Mouse (Mus musculus): ENCODE data around the gene Sstr2. TPM values are rescaled to one million over a fixed set of nuclear protein-coding genes. Genes with fewer than 3 reads are reported as not detected.

Gene Sstr2
- polyA plus RNA-seq, 1 experiment from 2014 or later: 75.2 TPM

DNA sequence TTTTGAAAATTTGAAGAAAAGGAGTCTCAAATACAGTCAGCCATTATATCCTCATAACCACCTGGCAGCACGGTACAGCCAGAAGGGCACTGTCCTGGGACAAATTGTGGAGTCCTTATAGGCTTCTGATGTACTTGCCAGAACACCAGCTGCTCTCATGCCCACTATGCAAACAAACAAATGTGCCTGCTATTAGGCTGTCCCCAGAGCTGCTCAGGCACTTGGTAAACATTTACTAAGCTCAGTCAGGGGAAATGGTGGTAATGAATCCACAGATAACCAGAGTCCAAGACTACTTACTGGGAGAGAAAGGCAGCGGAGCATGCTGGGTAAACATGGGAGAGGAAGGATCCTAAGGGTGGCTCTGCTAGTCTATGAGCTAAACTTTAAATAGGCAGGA is 48.0 kb downstream of the Sstr2 start:
- Histone ChIP-seq H3K27me3 (replicated peaks; ENCODE audit: control insufficient read depth, insufficient read depth, low read length) (no peaks in the 10 kb centered on the region), H3K36me3 (ENCODE audit: control insufficient read depth, insufficient read depth, low read length) (peaks cover 51% of the 10 kb centered on the region), H3K9me3 (replicated peaks; ENCODE audit: control insufficient read depth, low read length) (no peaks in the 10 kb centered on the region), H3K4me3 (ENCODE audit: low read depth, low read length) (no peak overlapping the region), H3K4me2 (ENCODE audit: low read length) (no peak overlapping the region), H3K4me1 (ENCODE audit: control insufficient read depth, insufficient read depth, low read length) (no peaks in the 10 kb centered on the region; the same call in 1 of the 2 replicates), H3K27ac (ENCODE audit: low read depth, low read length) (no peak overlapping the region), H3K9ac (ENCODE audit: low read length) (no peak overlapping the region)
- no peak for ATAC-seq
- peak; percentile 43 for DNase-seq (ENCODE audit: low spot score)
- 69% methylated on average over 2 of the region's 2 CpGs for WGBS

DNA sequence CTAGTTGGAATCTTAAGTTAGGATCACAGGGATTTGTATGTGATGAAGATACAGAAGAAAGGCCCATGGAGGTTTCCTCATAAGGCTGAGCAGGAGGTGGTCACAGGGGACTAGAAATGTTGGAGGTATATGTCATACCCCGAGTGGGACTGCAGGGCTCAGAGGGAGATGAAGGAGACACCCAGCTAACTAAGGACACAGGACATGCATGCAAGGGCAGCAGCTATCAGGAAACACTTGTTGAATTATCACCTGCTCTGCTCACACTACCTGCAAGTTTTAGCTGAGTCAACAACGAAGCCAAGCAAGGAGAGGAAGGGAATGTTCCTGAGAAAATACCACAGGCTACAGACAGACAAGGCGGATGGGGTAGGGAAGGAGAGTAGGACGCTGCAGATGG is 48.6 kb downstream of the Sstr2 start:
- 87% methylated on average over 4 of the region's 4 CpGs for WGBS
- Histone ChIP-seq H3K36me3 (ENCODE audit: control insufficient read depth, insufficient read depth, low read length) (peaks cover 46% of the 10 kb centered on the region), H3K27ac (ENCODE audit: low read depth, low read length) (no peak overlapping the region)

DNA sequence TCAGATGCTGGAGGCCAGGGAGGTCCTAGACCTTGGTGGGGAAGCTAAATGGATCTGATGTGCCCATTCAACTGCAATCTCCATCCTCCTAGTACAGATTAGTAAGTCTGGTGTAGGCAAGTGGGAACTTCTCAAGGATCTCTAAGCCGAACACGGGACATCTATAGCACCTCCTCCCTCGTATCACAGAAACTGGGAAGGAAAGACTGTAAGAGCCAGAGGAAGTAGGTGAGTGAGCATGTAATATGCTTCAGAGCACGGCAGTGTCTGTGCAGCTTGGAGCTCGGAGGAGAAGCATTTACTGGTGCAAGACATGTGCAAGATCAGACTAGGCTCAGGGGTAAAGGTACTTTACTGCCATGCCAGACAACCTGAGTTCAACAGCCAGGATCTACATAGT is 49.7 kb downstream of the Sstr2 start:
- Histone ChIP-seq H3K27me3 (replicated peaks; ENCODE audit: control insufficient read depth, insufficient read depth, low read length) (no peaks in the 10 kb centered on the region), H3K4me1 (ENCODE audit: control insufficient read depth, insufficient read depth, low read length) (no peaks in the 10 kb centered on the region; the same call in 1 of the 2 replicates), H3K4me3 (ENCODE audit: low read depth, low read length) (no peak overlapping the region), H3K36me3 (ENCODE audit: control insufficient read depth, insufficient read depth, low read length) (peaks cover 43% of the 10 kb centered on the region), H3K27ac (ENCODE audit: low read depth, low read length) (no peak overlapping the region), H3K9me3 (replicated peaks; ENCODE audit: control insufficient read depth, low read length) (no peaks in the 10 kb centered on the region), H3K4me2 (ENCODE audit: low read length) (no peak overlapping the region), H3K9ac (ENCODE audit: low read length) (no peak overlapping the region)
- DNase-seq (ENCODE audit: low spot score) (no peak), ATAC-seq (no peak)
- 93% methylated on average over 5 of the region's 5 CpGs for WGBS

More for the DNA sequence above, 48.6 kb downstream of the Sstr2 start:
- no peaks in the 10 kb centered on the region for H3K27me3 ChIP-seq (replicated peaks; ENCODE audit: control insufficient read depth, insufficient read depth, low read length)
- no peak for DNase-seq (ENCODE audit: low spot score)
- no peaks in the 10 kb centered on the region; the same call in 1 of the 2 replicates for H3K4me1 ChIP-seq (ENCODE audit: control insufficient read depth, insufficient read depth, low read length)
- no peaks in the 10 kb centered on the region for H3K9me3 ChIP-seq (replicated peaks; ENCODE audit: control insufficient read depth, low read length)
- no peak overlapping the region for H3K4me3 ChIP-seq (ENCODE audit: low read depth, low read length)
- H3K4me2 ChIP-seq (ENCODE audit: low read length): no peak overlapping the region
- H3K9ac ChIP-seq (ENCODE audit: low read length): no peak overlapping the region
- ATAC-seq: no peak

DNA sequence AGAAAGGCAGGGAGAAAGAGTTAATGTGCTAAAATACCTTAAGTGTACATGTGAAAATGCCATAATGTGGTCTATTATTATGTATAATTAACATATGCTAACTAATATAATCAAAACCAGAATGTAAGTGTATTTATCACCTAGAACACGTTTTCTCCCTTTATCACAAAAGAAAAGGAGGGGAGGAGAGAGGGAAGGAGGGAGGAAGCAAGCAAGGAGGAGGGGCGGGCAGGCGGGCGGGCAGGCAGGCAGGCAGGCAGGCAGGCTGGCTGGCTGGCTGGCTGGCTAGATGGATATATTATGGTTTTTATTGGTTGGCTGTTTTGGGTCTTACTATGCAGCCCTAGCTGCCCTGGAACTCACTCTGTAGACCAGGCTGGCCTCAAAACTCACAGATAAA is 50.6 kb downstream of the Sstr2 start:
- 78% methylated on average over 4 of the region's 4 CpGs for WGBS
- ATAC-seq: no peak
- peaks cover 43% of the 10 kb centered on the region for H3K36me3 ChIP-seq (ENCODE audit: control insufficient read depth, insufficient read depth, low read length)

DNA sequence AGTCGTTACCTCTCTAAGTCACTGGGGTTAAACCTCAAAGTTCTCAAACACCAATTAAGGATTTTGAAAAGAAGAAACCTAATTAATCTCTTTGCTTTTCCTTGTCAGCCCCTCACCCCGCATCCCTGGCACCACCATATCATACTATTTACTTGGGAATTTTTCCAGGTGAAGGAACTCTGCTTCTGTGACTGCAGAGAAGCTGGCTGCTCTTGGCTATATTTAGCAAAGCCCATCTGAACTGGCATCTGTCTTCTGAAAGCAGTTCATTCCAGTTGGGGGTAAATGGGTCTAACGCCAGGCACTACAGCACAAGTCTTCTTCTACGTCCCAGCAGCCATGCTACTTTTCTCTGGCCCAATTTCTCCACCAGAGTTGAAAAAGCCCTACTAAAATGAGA is 54.5 kb downstream of the Sstr2 start:
- ATAC-seq: no peak
- no peaks in the 10 kb centered on the region for H3K4me1 ChIP-seq (ENCODE audit: control insufficient read depth, insufficient read depth, low read length)
- H3K27me3 ChIP-seq (replicated peaks; ENCODE audit: control insufficient read depth, insufficient read depth, low read length): no peaks in the 10 kb centered on the region
- H3K4me3 ChIP-seq (ENCODE audit: low read depth, low read length): no peak overlapping the region
- no peaks in the 10 kb centered on the region for H3K9me3 ChIP-seq (replicated peaks; ENCODE audit: control insufficient read depth, low read length)
- 0 out of 2 replicates have a peak overlapping the region, but pooled peaks have one; percentile 1 for H3K27ac ChIP-seq (ENCODE audit: low read depth, low read length)
- 71% methylated on average over 4 of the region's 4 CpGs for WGBS
- peaks cover 49% of the 10 kb centered on the region for H3K36me3 ChIP-seq (ENCODE audit: control insufficient read depth, insufficient read depth, low read length)
- peak; percentile 43 for DNase-seq (ENCODE audit: low spot score)
- no peak overlapping the region for H3K4me2 ChIP-seq (ENCODE audit: low read length)
- H3K9ac ChIP-seq (ENCODE audit: low read length): no peak overlapping the region

More for the DNA sequence above, 50.6 kb downstream of the Sstr2 start:
- H3K4me1 ChIP-seq (ENCODE audit: control insufficient read depth, insufficient read depth, low read length): no peaks in the 10 kb centered on the region; the same call in 1 of the 2 replicates
- H3K4me3 ChIP-seq (ENCODE audit: low read depth, low read length): no peak overlapping the region
- no peak overlapping the region for H3K9ac ChIP-seq (ENCODE audit: low read length)
- no peak for DNase-seq (ENCODE audit: low spot score)
- no peak overlapping the region for H3K27ac ChIP-seq (ENCODE audit: low read depth, low read length)
- H3K4me2 ChIP-seq (ENCODE audit: low read length): no peak overlapping the region
- no peaks in the 10 kb centered on the region for H3K27me3 ChIP-seq (replicated peaks; ENCODE audit: control insufficient read depth, insufficient read depth, low read length)
- H3K9me3 ChIP-seq (replicated peaks; ENCODE audit: control insufficient read depth, low read length): no peaks in the 10 kb centered on the region

- DNase-seq (ENCODE audit: low spot score) (no peak), ATAC-seq (no peak)
- Histone ChIP-seq H3K9ac (ENCODE audit: low read length) (no peak overlapping the region), H3K4me3 (ENCODE audit: low read depth, low read length) (no peak overlapping the region), H3K4me1 (ENCODE audit: control insufficient read depth, insufficient read depth, low read length) (no peaks in the 10 kb centered on the region), H3K27ac (ENCODE audit: low read depth, low read length) (no peak overlapping the region), H3K4me2 (ENCODE audit: low read length) (no peak overlapping the region), H3K9me3 (replicated peaks; ENCODE audit: control insufficient read depth, low read length) (no peaks in the 10 kb centered on the region), H3K36me3 (ENCODE audit: control insufficient read depth, insufficient read depth, low read length) (peaks cover 44% of the 10 kb centered on the region), H3K27me3 (replicated peaks; ENCODE audit: control insufficient read depth, insufficient read depth, low read length) (no peaks in the 10 kb centered on the region)
- 85% methylated on average over 5 of the region's 5 CpGs for WGBS
Measured at GRCm38 (mm10) chr11:113674595-113674994, 55.5 kb downstream of the Sstr2 start.

Other genes with a start within 250 kb of the Sstr2 start
- gene Cog1, start 29.8 kb downstream of the Sstr2 start, polyA plus RNA-seq (2014; fragmentation: Nextera tagmentation; extraction: Ambion mirVana): 28.8 and 33.9 TPM in 2 replicates
- 29.5 and 32.4 TPM in 2 replicates for gene Slc39a11, start 30.7 kb downstream of the Sstr2 start, polyA plus RNA-seq (2014; fragmentation: Nextera tagmentation; extraction: Ambion mirVana)
- 53.2 and 53.7 TPM in 2 replicates for gene Fam104a, start 64.8 kb downstream of the Sstr2 start, polyA plus RNA-seq (2014; fragmentation: Nextera tagmentation; extraction: Ambion mirVana)
- gene D11Wsu47e, start 65.1 kb downstream of the Sstr2 start, polyA plus RNA-seq (2014; fragmentation: Nextera tagmentation; extraction: Ambion mirVana): 27.0 and 28.4 TPM in 2 replicates
- not detected in 2 replicates for gene Cpsf4l, start 90.7 kb downstream of the Sstr2 start, polyA plus RNA-seq (2014; fragmentation: Nextera tagmentation; extraction: Ambion mirVana)
- gene Cdc42ep4, start 132.5 kb downstream of the Sstr2 start, polyA plus RNA-seq (2014; fragmentation: Nextera tagmentation; extraction: Ambion mirVana): 52.4 and 61.5 TPM in 2 replicates